Mouse (Mus musculus) MEL (cell line): Measurements from ENCODE around the gene Brf1. TPM values are rescaled to one million over a fixed set of nuclear protein-coding genes. Genes with fewer than 3 reads are reported as not detected.
A peak's percentile ranks its signal among the peaks of the same experiment; 100 is the strongest.

Experiments used
- DNase-seq: peaks from one replicate; pipeline ENCODE4 v3.0.0; 2011; ENCODE audit warnings: low read depth, low spot score
- H3K27ac ChIP-seq: 2 replicates; pipeline ENCODE4 v1.5.1; 2012; ENCODE audit warnings: low read depth, mild to moderate bottlenecking, control low read depth, low read length, moderate library complexity; ENCODE audit not compliant: control insufficient read depth
- H3K27me3 ChIP-seq, 2 experiments: fragments of 150-350 bp in 1 of 2; sonication (generic) in 1 of 2; 2 replicates each; pipeline ENCODE4 v1.6.1; 2012; ENCODE audit warnings: low read length in 2 of 2, mild to moderate bottlenecking in 2 of 2, improper control_type of control experiment in 1 of 2, moderate library complexity in 1 of 2; ENCODE audit not compliant: insufficient read depth in 2 of 2, control insufficient read depth in 1 of 2
- H3K36me3 ChIP-seq, 2 experiments: 2 replicates each; pipeline ENCODE4 v1.6.1; 2012 to 2014; ENCODE audit warnings: low read length in 2 of 2, improper control_type of control experiment in 1 of 2, inconsistent platforms in 1 of 2, mild to moderate bottlenecking in 1 of 2; ENCODE audit not compliant: insufficient read depth in 2 of 2, control insufficient read depth in 1 of 2
- H3K4me1 ChIP-seq, 2 experiments: fragments of 150-350 bp in 1 of 2; sonication (generic) in 1 of 2; 2 replicates each; pipeline ENCODE4 v1.6.1; 2012; ENCODE audit warnings: low read length in 2 of 2, improper control_type of control experiment in 1 of 2, mild to moderate bottlenecking in 1 of 2; ENCODE audit not compliant: insufficient read depth in 2 of 2, control insufficient read depth in 1 of 2
- H3K4me3 ChIP-seq, 2 experiments: fragments of 150-350 bp in 1 of 2; sonication (generic) in 1 of 2; 2 replicates each; pipeline ENCODE4 v1.5.1; 2012; ENCODE audit warnings: low read depth in 2 of 2, low read length in 2 of 2, mild to moderate bottlenecking in 2 of 2, moderate library complexity in 2 of 2, control low read depth in 1 of 2, improper control_type of control experiment in 1 of 2; ENCODE audit not compliant: control insufficient read depth in 1 of 2, insufficient read depth in 1 of 2
- H3K79me2 ChIP-seq: 2 replicates; pipeline ENCODE4 v1.6.1; 2012; ENCODE audit warnings: mild to moderate bottlenecking, low read length, moderate library complexity; ENCODE audit not compliant: control insufficient read depth, poor library complexity, insufficient read depth
- H3K9ac ChIP-seq: 2 replicates; pipeline ENCODE4 v1.6.1; 2012; ENCODE audit warnings: low read depth, mild to moderate bottlenecking, control low read depth, low read length, moderate library complexity; ENCODE audit not compliant: control insufficient read depth, poor library complexity, severe bottlenecking
- H3K9me3 ChIP-seq: fragments of 150-350 bp; sonication (generic); replicated peaks from 2 replicates; pipeline ENCODE4 v1.6.1; 2012; ENCODE audit warnings: mild to moderate bottlenecking, low read length, improper control_type of control experiment, moderate library complexity; ENCODE audit not compliant: insufficient read depth
- CTCF ChIP-seq, 3 experiments: IDR thresholded peaks in 2 of 3; conservative IDR thresholded peaks in 1 of 3; 2 replicates each; pipeline ENCODE4 v1.5.1; 2011 to 2012; ENCODE audit warnings: low read length in 3 of 3, low read depth in 2 of 3, mild to moderate bottlenecking in 2 of 3, improper control_type of control experiment in 1 of 3, inconsistent platforms in 1 of 3, mixed read lengths in 1 of 3, moderate library complexity in 1 of 3; ENCODE audit not compliant: control insufficient read depth in 1 of 3, insufficient read depth in 1 of 3, poor library complexity in 1 of 3, severe bottlenecking in 1 of 3
- ELF1 ChIP-seq: IDR thresholded peaks from 2 replicates; pipeline ENCODE4 v1.6.1; 2014; ENCODE audit warnings: low read depth, mild to moderate bottlenecking, inconsistent platforms, low read length, improper control_type of control experiment, moderate library complexity
- EP300 ChIP-seq, 2 experiments: IDR thresholded peaks; 2 replicates each; pipeline ENCODE4 v1.6.1; 2011; ENCODE audit warnings: improper control_type of control experiment in 2 of 2, low read length in 2 of 2, low read depth in 1 of 2, mild to moderate bottlenecking in 1 of 2
- ETS1 ChIP-seq: IDR thresholded peaks from 2 replicates; pipeline ENCODE4 v1.6.1; 2012; ENCODE audit warnings: low read depth, mild to moderate bottlenecking, inconsistent platforms, low read length, improper control_type of control experiment, moderate library complexity
- GATA1 ChIP-seq: IDR thresholded peaks from 2 replicates; pipeline ENCODE4 v1.6.1; 2011; ENCODE audit warnings: low read depth, low read length, improper control_type of control experiment
- MAX ChIP-seq: IDR thresholded peaks from 2 replicates; pipeline ENCODE4 v1.6.1; 2011; ENCODE audit warnings: low read length, improper control_type of control experiment
- MAZ ChIP-seq: IDR thresholded peaks from 2 replicates; pipeline ENCODE4 v1.6.1; 2012; ENCODE audit warnings: low read depth, mild to moderate bottlenecking, inconsistent platforms, low read length, improper control_type of control experiment
- MXI1 ChIP-seq: IDR thresholded peaks from 2 replicates; pipeline ENCODE4 v1.6.1; 2011; ENCODE audit warnings: mild to moderate bottlenecking, low read depth, low read length, improper control_type of control experiment
- MYC ChIP-seq: IDR thresholded peaks from 2 replicates; pipeline ENCODE4 v1.6.1; 2011; ENCODE audit warnings: low read depth, mild to moderate bottlenecking, low read length, improper control_type of control experiment, moderate library complexity
- POLR2AphosphoS5 ChIP-seq: IDR thresholded peaks from 2 replicates; pipeline ENCODE4 v1.6.1; 2012; ENCODE audit warnings: low read depth, borderline replicate concordance, mild to moderate bottlenecking, inconsistent platforms, low read length, moderate library complexity, mixed read lengths
- RAD21 ChIP-seq: IDR thresholded peaks from 2 replicates; pipeline ENCODE4 v1.6.1; 2011; ENCODE audit warnings: mild to moderate bottlenecking, low read depth, low read length, improper control_type of control experiment
- RCOR1 ChIP-seq: IDR thresholded peaks from 2 replicates; pipeline ENCODE4 v1.6.1; 2012; ENCODE audit warnings: low read depth, mild to moderate bottlenecking, inconsistent platforms, low read length, improper control_type of control experiment
- SIN3A ChIP-seq: IDR thresholded peaks from 2 replicates; pipeline ENCODE4 v1.6.1; 2012; ENCODE audit warnings: low read length, improper control_type of control experiment, inconsistent platforms
- SMC3 ChIP-seq: IDR thresholded peaks from 2 replicates; pipeline ENCODE4 v1.6.1; 2011; ENCODE audit warnings: low read depth, low read length, improper control_type of control experiment
- TAL1 ChIP-seq: IDR thresholded peaks from 2 replicates; pipeline ENCODE4 v1.6.1; 2012; ENCODE audit warnings: mild to moderate bottlenecking, inconsistent platforms, low read length, moderate library complexity, mixed read lengths
- TBP ChIP-seq: IDR thresholded peaks from 2 replicates; pipeline ENCODE4 v1.8.0; 2011; ENCODE audit warnings: low read depth, low read length, improper control_type of control experiment
- USF1 ChIP-seq: IDR thresholded peaks from 2 replicates; pipeline ENCODE4 v1.6.1; 2014; ENCODE audit warnings: low read depth, mild to moderate bottlenecking, inconsistent platforms, low read length, improper control_type of control experiment, moderate library complexity
- USF2 ChIP-seq, 2 experiments: IDR thresholded peaks; 2 replicates each; pipeline ENCODE4 v1.6.1; 2011 to 2012; ENCODE audit warnings: improper control_type of control experiment in 2 of 2, low read length in 2 of 2, borderline replicate concordance in 1 of 2, inconsistent platforms in 1 of 2, low read depth in 1 of 2, mild to moderate bottlenecking in 1 of 2; ENCODE audit not compliant: insufficient read depth in 1 of 2
- ZC3H11A ChIP-seq: IDR thresholded peaks from 2 replicates; pipeline ENCODE4 v1.6.1; 2012; ENCODE audit warnings: low read depth, mild to moderate bottlenecking, inconsistent platforms, low read length, improper control_type of control experiment
- ZMIZ1 ChIP-seq: IDR thresholded peaks from 2 replicates; pipeline ENCODE4 v1.6.1; 2012; ENCODE audit warnings: low read depth, mild to moderate bottlenecking, inconsistent platforms, low read length, improper control_type of control experiment, moderate library complexity
- ZNF384 ChIP-seq: IDR thresholded peaks from 2 replicates; pipeline ENCODE4 v1.6.1; 2012; ENCODE audit warnings: low read depth, mild to moderate bottlenecking, inconsistent platforms, low read length, improper control_type of control experiment
- polyA plus RNA-seq, 2 experiments: library from polyadenylated mRNA; stranded (reverse) in 1 of 2; unstranded in 1 of 2; fragments of >175 nt in 1 of 2; fragments of >200 nt in 1 of 2; gene quantifications; 2 replicates each; pipeline versions ENCODE4 v1.2.1 to v1.2.4; 2012; ENCODE audit warnings: low replicate concordance in 2 of 2, low read depth in 1 of 2; ENCODE audit not compliant: insufficient read length in 2 of 2, insufficient read depth in 1 of 2, missing spikeins in 1 of 2
- total RNA-seq: library from RNA; depleted of rRNA; stranded (reverse); fragments of 300-350 nt; gene quantifications from 2 replicates; pipeline ENCODE4 v1.2.3, GENCODE M21; 2012

Brf1 gene
- total and polyA plus RNA-seq, 3 experiments: 105 to 159 TPM; not detected in 1

DNA sequence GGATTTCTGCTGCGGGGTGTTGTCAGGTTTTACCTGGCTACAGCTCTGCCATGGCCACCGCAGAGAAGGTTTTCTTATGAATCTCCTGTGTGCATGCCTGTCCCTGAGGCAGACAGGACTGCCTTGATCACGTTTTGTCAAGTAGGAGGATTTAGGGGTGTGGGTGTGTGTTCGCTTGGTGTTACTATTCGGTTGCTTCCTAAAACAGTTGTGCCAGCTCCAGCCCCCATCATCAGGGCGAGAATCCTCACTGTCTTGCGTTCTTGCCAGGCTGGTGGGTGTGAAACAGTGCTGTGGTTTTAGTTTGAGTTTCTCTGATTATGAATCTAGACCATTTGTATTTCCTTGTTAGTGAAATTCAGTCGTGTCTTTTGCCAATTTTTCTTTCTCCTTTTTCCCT, 16.5 kb upstream of the Brf1 start:
- Histone ChIP-seq H3K4me3 (no peak overlapping the region), H3K79me2 (peaks cover 31% of the 10 kb centered on the region), H3K4me1 (peaks cover 16 to 35% of the 10 kb centered on the region in 2 experiments), H3K27ac (no peak overlapping the region), H3K9ac (no peak overlapping the region), H3K9me3 (no peaks in the 10 kb centered on the region), H3K27me3 (no peaks in the 10 kb centered on the region), H3K36me3 (peaks cover 0 to 22% of the 10 kb centered on the region in 2 experiments; a peak in 3 of 4 replicates)
- TF ChIP-seq RCOR1 (peak; percentile 65), EP300 (IDR thresholded peaks at IDR 0.05; ENCODE audit: low read depth in 1 of 2, low read length in 2 of 2) (peak in 1 of 2 experiments; percentile 24; a peak in 2 of 4 replicates), ELF1 (no peak)
- DNase-seq: no peak

- Histone ChIP-seq H3K9ac (no peak overlapping the region), H3K27me3 (no peaks in the 10 kb centered on the region), H3K36me3 (peaks cover 0 to 22% of the 10 kb centered on the region in 2 experiments; a peak in 2 of 4 replicates), H3K4me3 (no peak overlapping the region), H3K9me3 (no peaks in the 10 kb centered on the region), H3K27ac (no peak overlapping the region), H3K79me2 (peaks cover 31% of the 10 kb centered on the region), H3K4me1 (peaks cover 16 to 41% of the 10 kb centered on the region in 2 experiments)
- TF ChIP-seq MXI1 (no peak), POLR2AphosphoS5 (no peak), TAL1 (no peak), ZNF384 (peak; percentile 35; the same call in 1 of the 2 replicates)
- DNase-seq: no peak
Observed at GRCm38 (mm10) chr12:113015956-113016355, 15.5 kb upstream of the Brf1 start.

- Histone ChIP-seq H3K27me3 (no peaks in the 10 kb centered on the region), H3K36me3 (peaks cover 0 to 22% of the 10 kb centered on the region in 2 experiments; a peak in 2 of 4 replicates), H3K9ac (peak overlapping the region; percentile 78), H3K4me1 (peaks cover 16 to 41% of the 10 kb centered on the region in 2 experiments), H3K27ac (peak overlapping the region; percentile 57), H3K79me2 (peaks cover 31% of the 10 kb centered on the region), H3K4me3 (peak overlapping the region; percentile 60 to 76), H3K9me3 (no peaks in the 10 kb centered on the region)
- DNase-seq: peak; percentile 96
- TF ChIP-seq USF2 (IDR thresholded peaks at IDR 0.05; ENCODE audit: borderline replicate concordance in 1 of 2, insufficient read depth in 1 of 2, low read depth in 1 of 2, low read length in 2 of 2) (no peak), ETS1 (peak; percentile 62), ELF1 (0 out of 2 replicates have a peak, but pooled peaks have one; percentile 10), RAD21 (peak; percentile 19), EP300 (IDR thresholded peaks at IDR 0.05; ENCODE audit: low read depth in 1 of 2, low read length in 2 of 2) (peak in 1 of 2 experiments; percentile 85), MAX (no peak; the same call in 1 of the 2 replicates), CTCF (IDR thresholded peaks at IDR 0.05 in 2 of 3, conservative IDR thresholded peaks at IDR 0.05 in 1 of 3; ENCODE audit: control insufficient read depth in 1 of 3, insufficient read depth in 1 of 3, low read depth in 2 of 3, low read length in 3 of 3, poor library complexity in 1 of 3, severe bottlenecking in 1 of 3) (peak in 2 of 3 experiments; percentile 32 to 48; a peak in 2 of 6 replicates), RCOR1 (peak; percentile 94), SMC3 (peak; percentile 29; the same call in 1 of the 2 replicates), ZC3H11A (no peak; the same call in 1 of the 2 replicates), SIN3A (peak; percentile 86), TBP (peak; percentile 58; the same call in 1 of the 2 replicates), ZMIZ1 (0 out of 2 replicates have a peak, but pooled peaks have one; percentile 8), GATA1 (peak; percentile 86), MYC (peak; percentile 62; the same call in 1 of the 2 replicates), USF1 (0 out of 2 replicates have a peak, but pooled peaks have one; percentile 6), MXI1 (peak; percentile 66), MAZ (peak; percentile 45; the same call in 1 of the 2 replicates)
Observed at GRCm38 (mm10) chr12:113014561-113015556, 14.4 kb upstream of the Brf1 start.
